Mouse (Mus musculus) neural tube, embryonic 12.5 days (tissue): ENCODE results near the gene Trim13. TPM values are rescaled to one million over a fixed set of nuclear protein-coding genes. Genes with fewer than 3 reads are reported as not detected.
"Not testable (repeated sequence)": the region's sequence is repeated elsewhere in the genome, so short reads cannot be mapped to it uniquely, and the experiment has no call there.

Source experiments
- ATAC-seq: fragments of 200-750 bp; cut with Nextera tagmentation; 2 replicates; pipeline ENCODE4 v1.8.0; 2017; ENCODE audit warnings: low read depth, mild to moderate bottlenecking, moderate TSS enrichment, moderate library complexity; ENCODE audit not compliant: low FRiP score
- H3K27ac ChIP-seq: fragments of 300-500 bp; sonication (generic); 2 replicates; pipeline ENCODE4 v1.5.1; 2016
- H3K27me3 ChIP-seq: fragments of 300-500 bp; sonication (generic); replicated peaks from 2 replicates; pipeline ENCODE4 v1.6.1; 2016; ENCODE audit warnings: mild to moderate bottlenecking
- H3K36me3 ChIP-seq: fragments of 300-500 bp; sonication (generic); 2 replicates; pipeline ENCODE4 v1.6.1; 2016; ENCODE audit warnings: mild to moderate bottlenecking
- H3K4me1 ChIP-seq: fragments of 300-500 bp; sonication (generic); 2 replicates; pipeline ENCODE4 v1.6.1; 2016
- H3K4me2 ChIP-seq: fragments of 300-500 bp; sonication (generic); replicated peaks from 2 replicates; pipeline ENCODE4 v1.6.1; 2016; ENCODE audit warnings: mild to moderate bottlenecking
- H3K4me3 ChIP-seq: fragments of 300-500 bp; sonication (generic); 2 replicates; pipeline ENCODE4 v1.5.1; 2016
- H3K9ac ChIP-seq: fragments of 300-500 bp; sonication (generic); 2 replicates; pipeline ENCODE4 v1.6.1; 2016; ENCODE audit warnings: mild to moderate bottlenecking
- H3K9me3 ChIP-seq: fragments of 300-500 bp; sonication (generic); 2 replicates; pipeline ENCODE4 v1.6.1; 2016; ENCODE audit warnings: mild to moderate bottlenecking
- WGBS: fragments of 180-500 bp; shearing (Covaris S2); methylation state at CpG from one replicate; pipeline ENCODE4 v1.1.7; 2016; 5-methylcytosine and 5-hydroxymethylcytosine counted together
- polyA plus RNA-seq: library from polyadenylated mRNA; unstranded; fragments of >200 nt; fragmentation: Nextera tagmentation; extraction: Ambion mirVana; gene quantifications from 2 replicates; pipeline ENCODE4 v1.2.1, GENCODE M21; 2016

The Trim13 gene
- polyA plus RNA-seq = 40.5 and 46.5 TPM in 2 replicates

- H3K9me3 ChIP-seq = no peaks in the 10 kb centered on the region
- peak within 1 kb of the TSS; percentile 61 for H3K4me2 ChIP-seq
- peak within 1 kb of the TSS; percentile 84 for H3K4me3 ChIP-seq
- ATAC-seq = no peak
- peaks cover 18% of the 10 kb centered on the region for H3K4me1 ChIP-seq
- 47% methylated on average over 5 of the region's 5 CpGs for WGBS
- H3K36me3 ChIP-seq = 0 out of 2 replicates have a peak, but pooled peaks cover 5% of the 10 kb centered on the region
- H3K27me3 ChIP-seq = no peaks in the 10 kb centered on the region
- no peak within 1 kb of the TSS for H3K9ac ChIP-seq
- no peak within 1 kb of the TSS for H3K27ac ChIP-seq
Observed at GRCm38 (mm10) chr14:61597968-61598367, at the start of gene Trim13. Trim13 (plus strand) TSS chr14:61598247.

DNA sequence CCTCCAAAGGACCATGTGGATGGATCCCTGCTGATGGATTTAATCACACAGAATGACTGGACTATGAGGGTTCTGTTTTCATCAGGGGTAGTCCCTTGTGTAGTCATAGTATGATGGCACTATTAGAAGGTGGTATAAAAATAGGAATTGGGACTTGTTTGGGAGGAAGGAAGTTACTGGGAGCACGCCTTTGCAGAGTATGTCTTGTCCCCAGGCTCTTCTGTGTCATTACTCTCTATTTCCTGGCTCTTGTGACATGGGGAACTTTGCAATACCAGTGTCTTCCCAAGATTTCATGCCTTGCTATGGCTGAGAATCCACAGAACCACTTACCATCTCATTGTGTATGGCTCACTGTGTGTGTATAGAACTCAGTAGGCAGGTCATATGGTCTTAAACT is 49.4 kb upstream of the Trim13 start:
- no peaks in the 10 kb centered on the region for H3K4me1 ChIP-seq
- no peak overlapping the region for H3K4me2 ChIP-seq
- no peak overlapping the region for H3K9ac ChIP-seq
- no peak overlapping the region for H3K4me3 ChIP-seq
- no peaks in the 10 kb centered on the region for H3K27me3 ChIP-seq
- H3K27ac ChIP-seq = no peak overlapping the region
- 85% methylated on average over 1 of the region's 1 CpGs for WGBS
- ATAC-seq = no peak
- H3K36me3 ChIP-seq = no peaks in the 10 kb centered on the region
- no peaks in the 10 kb centered on the region for H3K9me3 ChIP-seq

DNA sequence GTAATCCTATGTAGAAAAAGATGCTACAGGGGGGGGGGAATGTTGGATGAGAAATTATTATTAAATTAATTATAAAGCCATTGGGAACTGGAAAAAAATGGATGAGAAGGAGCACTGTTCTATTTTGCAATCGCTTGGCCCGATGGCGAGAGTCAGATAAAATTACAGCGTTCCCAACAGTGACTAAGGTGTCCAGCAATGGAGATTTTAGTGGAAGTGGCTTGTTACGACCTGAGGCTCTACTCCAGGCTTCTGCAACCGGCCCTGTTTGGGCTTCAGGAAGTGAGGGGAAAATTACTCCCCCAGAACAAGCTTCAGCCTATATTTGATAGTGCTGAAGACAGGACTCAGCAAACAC is 42.1 kb upstream of the Trim13 start:
- Histone ChIP-seq H3K4me2 (peak overlapping the region; percentile 88), H3K9me3 (no peaks in the 10 kb centered on the region), H3K27ac (no peak overlapping the region), H3K36me3 (no peaks in the 10 kb centered on the region), H3K4me1 (0 out of 2 replicates have a peak, but pooled peaks cover 5% of the 10 kb centered on the region), H3K27me3 (no peaks in the 10 kb centered on the region), H3K4me3 (peak overlapping the region; percentile 68), H3K9ac (peak overlapping the region; percentile 71)
- ATAC-seq = no peak
- WGBS = 17% methylated on average over 6 of the region's 6 CpGs

DNA sequence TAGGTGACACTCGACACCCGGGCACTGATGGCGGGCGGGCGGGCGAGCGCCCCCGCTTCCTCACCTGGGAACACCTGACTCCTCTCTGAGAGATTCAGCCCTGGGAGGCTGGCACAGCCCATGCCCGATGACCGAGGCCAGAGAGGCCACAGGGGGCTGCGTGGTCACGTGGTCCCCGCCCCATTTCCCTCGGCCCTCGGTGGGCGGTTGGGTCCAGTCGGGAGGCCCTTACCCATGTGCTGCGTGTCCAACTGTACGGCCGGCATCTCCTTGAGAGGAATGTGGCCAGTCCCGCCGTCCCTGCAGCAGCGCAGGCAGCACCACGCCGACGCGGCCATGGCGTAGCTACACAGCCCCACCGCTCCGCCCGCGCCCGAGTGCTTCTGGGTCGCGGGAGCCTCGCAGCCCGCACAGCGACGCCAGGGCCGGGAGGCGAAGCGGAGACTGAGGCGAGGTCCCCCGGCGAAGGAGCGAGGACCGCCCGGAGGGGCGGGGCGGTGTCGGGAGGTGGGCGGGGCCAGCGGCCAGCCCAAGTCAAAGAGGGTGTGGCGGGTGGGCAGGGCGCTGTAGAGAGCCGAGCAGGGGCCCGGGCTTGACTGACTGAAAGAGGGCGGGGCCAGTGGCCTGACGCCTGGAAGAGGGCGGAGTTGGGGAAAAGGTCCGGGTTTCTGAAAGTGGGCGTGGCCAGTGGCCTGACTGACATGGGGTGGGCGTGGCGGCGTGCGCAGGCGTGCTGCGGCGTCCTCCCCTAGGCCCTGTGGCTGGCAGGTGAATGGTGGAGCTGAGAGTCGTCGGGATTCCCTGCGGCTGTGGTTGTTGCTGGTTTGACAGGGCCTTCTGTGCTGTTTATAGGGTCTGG is 41.5 kb upstream of the Trim13 start, which contains the start of gene Spryd7:
Gene Spryd7, minus strand, starts transcription at position 598 of the 859 bp plus-strand sequence.
- Histone ChIP-seq H3K27me3 (no peaks in the 10 kb centered on the region), H3K9me3 (no peaks in the 10 kb centered on the region), H3K4me1 (0 out of 2 replicates have a peak, but pooled peaks cover 5% of the 10 kb centered on the region), H3K36me3 (no peaks in the 10 kb centered on the region), H3K9ac (peak within 1 kb of the TSS; percentile 71), H3K27ac (peak within 1 kb of the TSS; percentile 53; the same call in 1 of the 2 replicates), H3K4me3 (peak within 1 kb of the TSS; percentile 68), H3K4me2 (peak within 1 kb of the TSS; percentile 88)
- WGBS = under 1% methylated on average over 71 of the region's 72 CpGs
- ATAC-seq = peak; percentile 97

GRCm38 (mm10) chr14:61558901-61559300 is 39.1 kb upstream of the Trim13 start:
- Histone ChIP-seq H3K9ac (no peak overlapping the region), H3K9me3 (no peaks in the 10 kb centered on the region), H3K4me2 (no peak overlapping the region), H3K36me3 (no peaks in the 10 kb centered on the region), H3K4me3 (no peak overlapping the region), H3K27me3 (no peaks in the 10 kb centered on the region), H3K27ac (no peak overlapping the region), H3K4me1 (0 out of 2 replicates have a peak, but pooled peaks cover 5% of the 10 kb centered on the region)
- ATAC-seq = no peak
- 91% methylated on average over 6 of the region's 6 CpGs for WGBS

GRCm38 (mm10) chr14:61559856-61560255 is 38.2 kb upstream of the Trim13 start:
- 71% methylated on average over 3 of the region's 3 CpGs for WGBS
- Histone ChIP-seq H3K4me1 (0 out of 2 replicates have a peak, but pooled peaks cover 5% of the 10 kb centered on the region), H3K9ac (no peak overlapping the region), H3K4me2 (no peak overlapping the region), H3K4me3 (no peak overlapping the region), H3K27ac (no peak overlapping the region), H3K36me3 (no peaks in the 10 kb centered on the region), H3K27me3 (no peaks in the 10 kb centered on the region), H3K9me3 (no peaks in the 10 kb centered on the region)
- ATAC-seq = no peak

DNA sequence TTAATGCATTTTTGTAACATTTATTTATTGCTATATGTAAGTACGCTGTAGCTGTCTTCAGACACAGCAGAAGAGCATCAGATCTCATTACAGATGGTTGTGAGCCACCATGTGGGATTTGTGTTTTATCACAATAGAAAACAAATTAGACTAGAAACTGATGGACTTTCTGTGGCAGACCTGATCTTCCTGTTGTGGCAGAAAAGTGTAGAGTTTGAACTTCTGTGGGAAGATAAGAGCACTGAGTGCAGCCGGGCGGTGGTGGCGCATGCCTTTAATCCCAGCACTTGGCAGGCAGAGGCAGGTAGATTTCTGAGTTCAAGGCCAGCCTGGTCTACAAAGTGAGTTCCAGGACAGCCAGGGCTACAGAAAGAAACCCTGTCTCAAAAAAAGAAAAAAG is 31.8 kb upstream of the Trim13 start:
- H3K4me1 ChIP-seq, H3K4me2 ChIP-seq, H3K27ac ChIP-seq, ATAC-seq, H3K9ac ChIP-seq, H3K9me3 ChIP-seq, H3K4me3 ChIP-seq, H3K36me3 ChIP-seq, H3K27me3 ChIP-seq: not testable (repeated sequence)
- 92% methylated on average over 4 of the region's 4 CpGs for WGBS

DNA sequence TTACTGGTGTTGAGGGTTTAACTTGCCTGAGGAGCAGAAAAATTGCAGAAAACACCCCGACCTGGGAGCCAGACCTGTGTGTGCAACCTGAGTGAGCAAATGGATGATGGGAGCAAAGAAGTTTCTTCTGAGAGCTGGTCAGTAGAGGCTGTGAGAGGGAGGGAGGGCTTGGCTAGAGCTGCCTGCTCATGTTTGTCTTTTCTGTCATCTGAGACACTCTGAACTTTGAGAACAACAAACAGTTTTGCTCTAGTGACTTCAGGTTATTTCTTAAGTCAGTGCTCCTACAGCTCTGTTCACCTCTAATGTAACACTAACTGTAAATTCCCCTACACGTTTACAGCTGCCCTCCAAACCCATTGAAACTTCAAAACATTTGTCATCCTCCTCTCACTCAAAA is 28.7 kb upstream of the Trim13 start:
- Histone ChIP-seq H3K4me3 (no peak overlapping the region), H3K27me3 (no peaks in the 10 kb centered on the region), H3K4me2 (no peak overlapping the region), H3K36me3 (no peaks in the 10 kb centered on the region), H3K27ac (no peak overlapping the region), H3K9me3 (no peaks in the 10 kb centered on the region), H3K9ac (no peak overlapping the region), H3K4me1 (0 out of 2 replicates have a peak, but pooled peaks cover 2% of the 10 kb centered on the region)
- ATAC-seq = no peak
- 66% methylated on average over 2 of the region's 2 CpGs for WGBS

GRCm38 (mm10) chr14:61571366-61571765 is 26.7 kb upstream of the Trim13 start:
- Histone ChIP-seq H3K27me3 (no peaks in the 10 kb centered on the region), H3K4me3 (no peak overlapping the region), H3K9ac (no peak overlapping the region), H3K4me1 (0 out of 2 replicates have a peak, but pooled peaks cover 2% of the 10 kb centered on the region), H3K9me3 (no peaks in the 10 kb centered on the region), H3K27ac (no peak overlapping the region), H3K36me3 (no peaks in the 10 kb centered on the region), H3K4me2 (no peak overlapping the region)
- ATAC-seq = no peak
- WGBS = 14% methylated on average over 4 of the region's 4 CpGs

DNA sequence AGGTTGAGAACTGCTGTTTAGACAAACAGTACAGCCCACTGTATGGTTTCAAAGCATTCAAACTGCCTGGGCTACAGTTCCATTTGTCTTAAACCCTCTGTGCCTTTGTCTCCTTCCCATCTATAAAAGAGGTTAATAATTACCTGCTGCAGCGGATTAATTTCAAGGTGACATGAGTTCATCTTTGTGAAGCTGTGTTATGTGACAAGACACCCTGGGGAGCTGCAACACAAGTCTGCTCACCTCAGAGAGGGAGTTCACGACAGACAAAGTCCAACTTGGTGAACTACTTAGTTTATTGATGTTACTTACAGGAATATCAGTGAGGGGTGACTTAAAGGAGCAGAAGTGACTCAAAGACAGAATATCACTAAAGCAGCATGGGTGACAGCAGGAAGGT is 25.9 kb upstream of the Trim13 start:
- H3K4me3 ChIP-seq = no peak overlapping the region
- 65% methylated on average over 2 of the region's 2 CpGs for WGBS
- ATAC-seq = no peak

DNA sequence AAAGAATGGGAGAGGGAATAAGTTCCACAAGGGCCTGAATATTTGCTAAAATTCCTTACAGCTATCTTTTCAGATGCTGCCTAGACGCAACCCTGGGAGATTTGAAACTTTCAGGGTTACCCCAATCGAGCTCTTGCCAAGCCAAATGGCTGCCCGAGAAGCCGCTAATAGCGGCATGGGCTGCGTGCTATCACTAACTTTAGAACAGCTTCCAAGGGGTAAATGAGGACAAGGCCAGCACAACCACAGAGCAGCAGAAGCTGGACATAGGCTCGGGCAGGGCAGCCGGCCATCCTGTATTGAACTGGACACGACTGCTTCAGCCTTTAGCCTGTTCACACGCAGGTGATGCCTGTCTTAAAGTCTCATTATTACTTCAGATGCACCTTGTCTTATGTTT is 23.0 kb upstream of the Trim13 start:
- H3K9ac ChIP-seq = no peak overlapping the region
- no peaks in the 10 kb centered on the region for H3K27me3 ChIP-seq
- H3K4me3 ChIP-seq = no peak overlapping the region
- 0 out of 2 replicates have a peak, but pooled peaks cover 2% of the 10 kb centered on the region for H3K4me1 ChIP-seq
- H3K4me2 ChIP-seq = no peak overlapping the region
- H3K9me3 ChIP-seq = no peaks in the 10 kb centered on the region
- 86% methylated on average over 10 of the region's 10 CpGs for WGBS
- no peak overlapping the region for H3K27ac ChIP-seq
- no peaks in the 10 kb centered on the region for H3K36me3 ChIP-seq
- no peak for ATAC-seq

More for the DNA sequence above, 25.9 kb upstream of the Trim13 start:
- H3K4me1 ChIP-seq = 0 out of 2 replicates have a peak, but pooled peaks cover 2% of the 10 kb centered on the region
- H3K27me3 ChIP-seq = no peaks in the 10 kb centered on the region
- H3K9me3 ChIP-seq = no peaks in the 10 kb centered on the region
- H3K4me2 ChIP-seq = no peak overlapping the region
- no peaks in the 10 kb centered on the region for H3K36me3 ChIP-seq
- H3K27ac ChIP-seq = no peak overlapping the region
- no peak overlapping the region for H3K9ac ChIP-seq

- ATAC-seq = no peak
- WGBS = 89% methylated on average over 8 of the region's 8 CpGs
- Histone ChIP-seq H3K4me1 (0 out of 2 replicates have a peak, but pooled peaks cover 2% of the 10 kb centered on the region), H3K4me2 (no peak overlapping the region), H3K9ac (no peak overlapping the region), H3K27me3 (no peaks in the 10 kb centered on the region), H3K4me3 (no peak overlapping the region), H3K36me3 (no peaks in the 10 kb centered on the region), H3K9me3 (no peaks in the 10 kb centered on the region), H3K27ac (no peak overlapping the region)
Observed at GRCm38 (mm10) chr14:61575941-61576340, 22.1 kb upstream of the Trim13 start.
